ENCODE assay signal across 18 mouse cellular contexts in the genomic region with DNA sequence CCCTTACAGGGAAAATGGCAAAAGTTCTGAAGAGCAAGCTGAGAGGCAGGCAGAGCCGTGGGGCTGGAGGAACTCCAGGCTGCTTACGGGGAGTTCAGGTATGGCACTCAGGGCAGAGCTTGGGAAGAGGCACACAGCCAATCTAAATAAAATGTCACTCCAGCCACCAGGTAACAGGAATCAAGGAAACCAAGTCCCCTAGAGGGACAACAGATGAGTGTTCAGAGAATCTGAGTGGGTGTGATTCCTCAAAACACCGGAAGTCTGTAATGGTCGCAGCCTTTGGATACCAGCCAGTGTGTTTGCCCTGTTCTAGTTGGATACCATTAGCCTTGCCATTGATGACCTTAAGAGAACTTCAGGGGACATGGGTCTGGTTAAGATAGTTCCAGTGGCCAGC. TPM values are rescaled to one million over a fixed set of nuclear protein-coding genes. Genes with fewer than 3 reads are reported as not detected.
DNase-seq lines count a peak whose midpoint lies in the region; ATAC-seq and TF ChIP-seq lines count a peak whose summit lies in the region.
"Had no signal": no experiment of that assay in that cellular context is flagged by ENCODE, and none has a peak within 500 bp of the region (broad histone marks: within the 10 kb centered on the region; RNA-seq: fewer than 3 reads in every experiment).

No protein-coding gene starts in this region.

- H3K9ac ChIP-seq in heart, embryonic 11.5 days (ENCODE audit: low read depth, low read length), result no peak overlapping the region
- H3K9ac ChIP-seq: heart, embryonic 12.5 days; stomach, embryonic 15.5 days had no signal

- no peak for TF ChIP-seq CTCF in lung, adult 2 months (IDR thresholded peaks at IDR 0.05; ENCODE audit: insufficient read depth, low read length)

- 80% methylated on average over 4 of the region's 4 CpGs for WGBS in heart, embryonic 10.5 days
- WGBS in heart, embryonic 11.5 days (ENCODE audit: insufficient replicate concordance), result 67% methylated on average over 4 of the region's 4 CpGs
- WGBS in lung, adult 2 months, result 46% methylated on average over 4 of the region's 4 CpGs

- H3K4me1 ChIP-seq in heart, embryonic 10.5 days, result peaks cover 10% of the 10 kb centered on the region
- no peaks in the 10 kb centered on the region for H3K4me1 ChIP-seq in heart, embryonic 11.5 days (ENCODE audit: control insufficient read depth, insufficient read depth, low read length)
- H3K4me1 ChIP-seq in lung, adult 2 months (ENCODE audit: control insufficient read depth, insufficient read depth, low read length), result peaks cover 7% of the 10 kb centered on the region

- peak; percentile 61 for DNase-seq in heart, embryonic 10.5 days (ENCODE audit: low spot score)
- peak; percentile 34 for DNase-seq in fat pad, adult 2 months (ENCODE audit: extremely low read depth, low read depth, low spot score)
- DNase-seq in lung, adult 2 months, result peak; percentile 39
- DNase-seq in lung, postnatal 4 days, result peak; percentile 26 to 58
- DNase-seq in left cerebral cortex, postnatal 14 days (ENCODE audit: low spot score in 2 of 2), result no peak
- no peak for DNase-seq in cerebellum, adult 8-10 months
- no peak for DNase-seq in MN1 (ENCODE audit: low spot score)
- DNase-seq: cerebellum, adult 2 months; gastrocnemius, postnatal 14 days; heart, postnatal 36 days; left cerebral cortex, postnatal 4 days had no signal

- no peak overlapping the region for H3K4me3 ChIP-seq in heart, embryonic 10.5 days
- H3K4me3 ChIP-seq in heart, embryonic 11.5 days (ENCODE audit: low read depth, low read length), result no peak overlapping the region
- no peak overlapping the region for H3K4me3 ChIP-seq in lung, adult 2 months (replicated peaks; ENCODE audit: extremely low read depth, low read depth, low read length)
- H3K4me3 ChIP-seq: erythroblast, embryonic 14.5 days; heart, embryonic 12.5 days; midbrain, embryonic 10.5 days; stomach, embryonic 15.5 days had no signal

- TF ChIP-seq POLR2A in lung, adult 2 months (IDR thresholded peaks at IDR 0.05; ENCODE audit: borderline replicate concordance, extremely low read depth, low read depth, low read length), result no peak

- intact Hi-C loops in left cerebral cortex, postnatal 14 days (cut with DNase I), result no loop called here

- H3K27ac ChIP-seq in heart, embryonic 10.5 days, result no peak overlapping the region
- H3K27ac ChIP-seq in heart, embryonic 11.5 days (ENCODE audit: low read depth, low read length), result no peak overlapping the region
- H3K27ac ChIP-seq: kidney, postnatal 0 days; stomach, embryonic 15.5 days had no signal

- peaks cover under 1% of the 10 kb centered on the region; the same call in 1 of the 2 replicates for H3K27me3 ChIP-seq in heart, embryonic 10.5 days (ENCODE audit: insufficient read depth, poor library complexity, severe bottlenecking)
- no peaks in the 10 kb centered on the region for H3K27me3 ChIP-seq in heart, embryonic 11.5 days (ENCODE audit: control insufficient read depth, insufficient read depth, low read length)
- H3K27me3 ChIP-seq: heart, embryonic 12.5 days; Patski; stomach, embryonic 15.5 days had no signal

- no peaks in the 10 kb centered on the region for H3K9me3 ChIP-seq in heart, embryonic 10.5 days
- no peaks in the 10 kb centered on the region for H3K9me3 ChIP-seq in heart, embryonic 11.5 days (replicated peaks; ENCODE audit: control insufficient read depth, low read length)
- H3K9me3 ChIP-seq: heart, embryonic 12.5 days; midbrain, embryonic 10.5 days; stomach, embryonic 15.5 days had no signal

- H3K36me3 ChIP-seq in heart, embryonic 10.5 days, result no peaks in the 10 kb centered on the region
- no peaks in the 10 kb centered on the region for H3K36me3 ChIP-seq in heart, embryonic 11.5 days (ENCODE audit: control insufficient read depth, insufficient read depth, low read length)
- H3K36me3 ChIP-seq: heart, embryonic 12.5 days; midbrain, embryonic 10.5 days; stomach, embryonic 15.5 days had no signal

- no peak for ATAC-seq in heart, embryonic 11.5 days (replicated peaks; ENCODE audit: insufficient number of reproducible peaks, low FRiP score, low TSS enrichment)
- ATAC-seq: Patski had no signal

- H3K4me2 ChIP-seq in heart, embryonic 11.5 days, result no peak overlapping the region

RNA-seq across cellular contexts. Expression of gene Cald1, which starts 55.4 kb away (rescaled TPM):
- polyA plus RNA-seq in heart, embryonic 10.5 days (2016; fragmentation: Nextera tagmentation; extraction: Ambion mirVana), result 123 and 189 TPM in 2 replicates
- 144 and 167 TPM in 2 replicates for polyA plus RNA-seq in heart, embryonic 11.5 days (2014; fragmentation: Nextera tagmentation; extraction: Ambion mirVana)
- polyA plus RNA-seq in lung, adult 2 months (2012; rRNA removed), result 24.4 and 37.4 TPM in 2 replicates
- 10 to 100 TPM; 20.8 to 23.8 TPM for total RNA-seq in left cerebral cortex, postnatal 14 days (2021)

Comparison
In these comparisons a context has a peak if more than half of its experiments do, and no peak if none do; other contexts are left out.
1. DNase-seq: peak in heart, embryonic 10.5 days (single experiment), fat pad, adult 2 months (single experiment), lung, adult 2 months (single experiment) and lung, postnatal 4 days (2 of 2); none in left cerebral cortex, postnatal 14 days (0 of 2), cerebellum, adult 8-10 months (single experiment) and MN1 (single experiment).